Mouse (Mus musculus) hematopoietic multipotent progenitor cell, adult 10-12 weeks (in vitro differentiated cells): ENCODE results near the gene Kcnd3. TPM values are rescaled to one million over a fixed set of nuclear protein-coding genes. Genes with fewer than 3 reads are reported as not detected.

Source experiments
- polyA plus RNA-seq: library from polyadenylated mRNA; stranded (reverse); fragments of >175 nt; gene quantifications from 2 replicates; pipeline ENCODE4 v1.2.3, GENCODE M21; 2012; ENCODE audit warnings: low replicate concordance

The Kcnd3 gene
- 0.20 TPM in 1 of 2 replicates, not detected in the other for polyA plus RNA-seq

DNA sequence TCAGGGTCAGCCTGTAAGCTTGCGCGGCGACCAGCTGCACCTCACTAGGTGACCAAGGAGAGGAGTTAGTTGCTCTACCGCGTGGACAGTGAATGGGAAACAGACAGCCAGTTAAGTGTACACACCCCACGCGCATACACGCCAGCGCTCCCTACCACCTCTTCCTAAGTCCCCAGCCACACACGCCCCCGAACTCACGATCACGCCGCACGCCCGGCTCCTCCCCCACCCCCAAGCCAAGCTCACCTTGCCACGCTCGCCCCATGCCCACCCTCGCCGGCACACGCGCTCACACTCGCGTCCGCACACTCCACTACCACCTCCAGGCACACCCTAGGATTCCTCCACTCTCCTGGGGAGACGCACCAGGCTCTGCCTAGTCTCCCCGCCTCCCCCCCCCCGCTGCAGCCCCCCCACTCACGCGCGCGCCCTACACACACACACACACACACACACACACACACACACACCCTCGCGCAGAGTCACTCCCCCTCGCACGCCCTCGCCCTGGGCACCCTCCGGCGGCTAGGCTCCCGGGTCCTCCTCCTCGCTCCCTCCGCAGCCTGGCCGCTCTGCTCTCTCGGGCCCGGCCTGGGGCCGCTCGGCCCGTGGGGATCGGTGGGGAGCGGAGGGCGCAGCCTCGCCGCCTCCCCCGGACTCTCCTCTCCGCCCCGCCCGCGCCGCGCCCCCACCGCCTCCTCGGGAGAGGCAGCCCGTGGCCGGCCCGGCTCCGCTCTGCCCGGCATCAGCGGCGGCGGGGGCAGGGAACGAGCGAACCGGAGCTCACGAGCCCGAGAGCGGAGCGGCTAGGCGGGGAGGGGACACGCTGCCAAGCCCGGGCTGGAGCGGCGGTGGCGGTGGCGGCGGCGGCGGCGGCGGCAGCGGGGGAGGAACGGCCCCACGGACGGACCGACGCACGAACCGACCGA is at the start of gene Kcnd3:
Gene Kcnd3, plus strand, starts transcription at position 704 of the 929 bp plus-strand sequence.

DNA sequence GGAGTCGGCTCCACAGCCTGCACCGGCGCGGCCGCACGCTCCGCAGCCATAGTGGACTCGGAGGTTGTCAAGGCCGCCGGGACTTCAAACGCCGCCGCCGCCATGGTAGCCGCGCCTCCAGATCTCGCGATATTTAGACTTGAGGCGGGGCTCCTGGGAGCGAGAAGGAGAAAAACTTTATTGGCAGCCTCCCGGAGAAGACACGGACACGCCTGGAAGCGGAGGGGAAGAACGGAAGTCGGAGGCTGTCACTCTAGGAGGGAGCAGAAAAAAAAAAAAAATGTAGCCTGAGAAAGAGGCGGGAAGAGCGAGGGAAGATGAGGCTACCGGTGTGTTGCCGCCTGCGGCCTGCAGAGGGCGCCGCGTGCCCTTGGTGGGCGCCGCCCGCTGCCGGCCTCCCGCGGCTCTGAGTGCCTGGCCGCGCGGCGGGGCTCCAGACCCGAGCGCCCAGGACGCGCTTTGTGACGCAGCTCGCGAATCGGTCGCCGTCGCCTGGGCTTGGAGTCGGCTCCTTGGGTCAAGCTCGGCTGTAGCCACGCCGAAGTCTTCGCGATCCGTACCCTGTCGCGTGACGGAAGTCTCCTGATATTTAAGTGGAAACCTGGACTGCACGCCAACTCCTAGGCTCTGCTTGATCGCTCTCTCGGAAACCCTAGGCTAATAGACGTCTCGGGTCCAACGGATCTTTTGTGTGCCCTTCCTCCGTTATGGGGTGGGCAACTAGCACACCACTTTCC is 235.4 kb downstream of the Kcnd3 start, which contains the start of gene Ddx20:
Gene Ddx20, minus strand, starts transcription at position 251 of the 737 bp plus-strand sequence.

DNA sequence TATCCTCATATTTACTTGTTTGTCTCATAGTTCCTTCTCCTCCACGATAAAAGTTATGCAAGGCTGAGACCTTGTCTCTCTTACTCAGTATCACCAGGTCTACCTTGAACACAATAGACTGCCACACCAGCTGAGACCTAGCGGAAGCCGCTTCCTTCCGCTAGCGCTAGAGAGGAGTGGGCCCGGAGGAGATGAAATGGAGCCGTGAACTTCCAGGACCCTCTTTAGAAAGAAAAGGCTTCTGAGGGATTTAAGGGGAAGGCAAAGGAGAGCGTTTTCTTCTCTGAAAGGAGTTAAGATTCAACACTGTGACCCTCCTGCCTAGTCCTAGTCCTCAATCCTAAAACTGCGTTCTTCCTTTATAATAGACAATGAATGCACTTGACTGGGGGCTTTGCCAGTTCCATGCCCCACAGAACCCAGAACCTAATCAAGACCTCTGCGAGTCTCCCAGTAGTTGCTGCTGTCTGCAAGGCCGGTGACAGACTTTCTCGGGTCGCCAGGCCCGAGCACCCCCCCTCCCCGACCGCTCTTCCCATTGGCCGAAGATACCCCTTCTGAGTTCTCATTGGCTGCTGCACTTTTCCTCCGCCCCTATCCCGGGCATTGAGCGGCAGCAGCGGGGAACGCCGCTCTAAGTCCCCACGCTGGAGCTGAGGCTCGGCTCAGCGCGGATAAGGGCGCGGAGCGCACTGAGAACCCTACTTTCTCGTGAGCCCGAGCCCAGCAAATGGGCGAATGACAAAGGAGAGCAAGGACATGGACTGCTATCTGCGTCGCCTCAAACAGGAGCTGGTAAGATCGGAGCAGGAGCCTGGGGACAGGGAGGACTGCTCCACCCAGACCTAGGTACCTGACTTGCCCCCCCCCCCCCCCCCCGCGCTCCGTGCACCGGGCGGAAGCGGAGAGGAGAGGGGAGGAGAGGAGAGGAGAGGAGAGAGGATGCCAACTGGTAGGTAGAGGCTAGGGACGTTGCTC is 252.2 kb downstream of the Kcnd3 start, which contains the start of gene Inka2:
Gene Inka2, plus strand, starts transcription at position 569 of the 978 bp plus-strand sequence.

Other genes with a start within 250 kb of the Kcnd3 start
- gene Ddx20, start 235.2 kb downstream of the Kcnd3 start, polyA plus RNA-seq, result 7.0 and 10.0 TPM in 2 replicates